Mouse (Mus musculus) cerebellum, adult 2 months (tissue): ENCODE measurements around the gene Vangl1. TPM values are rescaled to one million over a fixed set of nuclear protein-coding genes. Genes with fewer than 3 reads are reported as not detected.

ENCODE experiments used
- DNase-seq, 2 experiments: peaks; one replicate each; pipeline ENCODE4 v3.0.0; 2021
- H3K27ac ChIP-seq: fragments of 200-500 bp; 2 replicates; pipeline ENCODE4 v1.5.1; 2012; ENCODE audit warnings: low read length, control low read depth, inconsistent platforms; ENCODE audit not compliant: insufficient read depth
- H3K27me3 ChIP-seq: fragments of 200-500 bp; 2 replicates; pipeline ENCODE4 v1.6.1; 2012; ENCODE audit warnings: inconsistent platforms, mild to moderate bottlenecking, low read length, moderate library complexity; ENCODE audit not compliant: control insufficient read depth, insufficient read depth
- H3K4me1 ChIP-seq: fragments of 200-500 bp; 2 replicates; pipeline ENCODE4 v1.6.1; 2011; ENCODE audit warnings: low read length; ENCODE audit not compliant: control insufficient read depth, insufficient read depth
- H3K4me3 ChIP-seq: fragments of 200-500 bp; replicated peaks from 2 replicates; pipeline ENCODE3; 2011; ENCODE audit warnings: mild to moderate bottlenecking, low read depth, low read length, control low read depth; ENCODE audit not compliant: insufficient read depth
- CTCF ChIP-seq: fragments of 200-500 bp; IDR thresholded peaks from 2 replicates; pipeline ENCODE4 v1.5.1; 2011; ENCODE audit warnings: low read depth, mild to moderate bottlenecking, control low read depth, low read length, moderate library complexity, borderline replicate concordance; ENCODE audit not compliant: insufficient read depth
- POLR2A ChIP-seq: fragments of 200-500 bp; IDR thresholded peaks from 2 replicates; pipeline ENCODE4 v1.6.1; 2011; ENCODE audit warnings: low read length, control low read depth, borderline replicate concordance; ENCODE audit not compliant: insufficient read depth
- WGBS: fragments of 180-500 bp; shearing (Covaris S2); methylation state at CpG from one replicate; pipeline ENCODE4 v1.1.7; 2018; 5-methylcytosine and 5-hydroxymethylcytosine counted together
- polyA plus RNA-seq: library from polyadenylated mRNA; depleted of rRNA; stranded (reverse); fragments of >200 nt; gene quantifications from 2 replicates; pipeline ENCODE4 v1.2.3, GENCODE M21; 2012

The Vangl1 gene
- polyA plus RNA-seq, 1 experiment: 6.8 TPM

GRCm38 (mm10) chr3:102156737-102157136 lies 47.8 kb downstream of the Vangl1 start:
- H3K4me1 ChIP-seq: no peaks in the 10 kb centered on the region; the same call in 1 of the 2 replicates
- no peak overlapping the region for H3K4me3 ChIP-seq
- H3K27ac ChIP-seq: no peak overlapping the region
- 96% methylated on average over 7 of the region's 7 CpGs for WGBS
- no peak for DNase-seq
- H3K27me3 ChIP-seq: no peaks in the 10 kb centered on the region
- TF ChIP-seq CTCF: no peak
- no peak for TF ChIP-seq POLR2A

GRCm38 (mm10) chr3:102154107-102154506 lies 50.4 kb downstream of the Vangl1 start:
- Histone ChIP-seq H3K4me3 (no peak overlapping the region), H3K27ac (no peak overlapping the region), H3K27me3 (no peaks in the 10 kb centered on the region), H3K4me1 (no peaks in the 10 kb centered on the region; the same call in 1 of the 2 replicates)
- 81% methylated on average over 7 of the region's 7 CpGs for WGBS
- no peak for DNase-seq
- no peak for TF ChIP-seq CTCF
- no peak for TF ChIP-seq POLR2A

GRCm38 (mm10) chr3:102152872-102153271 lies 51.6 kb downstream of the Vangl1 start:
- Histone ChIP-seq H3K4me3 (no peak overlapping the region), H3K4me1 (no peaks in the 10 kb centered on the region; the same call in 1 of the 2 replicates), H3K27ac (no peak overlapping the region), H3K27me3 (no peaks in the 10 kb centered on the region)
- whole genome bisulfite sequencing: 45% methylated on average over 4 of the region's 4 CpGs
- no peak for DNase-seq
- TF ChIP-seq CTCF (no peak), POLR2A (no peak)

GRCm38 (mm10) chr3:102152471-102152870 lies 52.0 kb downstream of the Vangl1 start:
- no peak for TF ChIP-seq CTCF
- no peak for TF ChIP-seq POLR2A
- Histone ChIP-seq H3K27me3 (no peaks in the 10 kb centered on the region), H3K4me1 (no peaks in the 10 kb centered on the region; the same call in 1 of the 2 replicates), H3K27ac (no peak overlapping the region), H3K4me3 (no peak overlapping the region)
- 42% methylated on average over 4 of the region's 4 CpGs for WGBS
- DNase-seq: no peak

GRCm38 (mm10) chr3:102151850-102152249 lies 52.6 kb downstream of the Vangl1 start:
- no peaks in the 10 kb centered on the region for H3K27me3 ChIP-seq
- H3K4me1 ChIP-seq: no peaks in the 10 kb centered on the region; the same call in 1 of the 2 replicates
- DNase-seq: no peak
- TF ChIP-seq CTCF (no peak), POLR2A (no peak)
- H3K27ac ChIP-seq: no peak overlapping the region
- no peak overlapping the region for H3K4me3 ChIP-seq
- WGBS: 49% methylated on average over 4 of the region's 4 CpGs

GRCm38 (mm10) chr3:102149941-102150340 lies 54.6 kb downstream of the Vangl1 start:
- 71% methylated on average over 7 of the region's 7 CpGs for WGBS
- no peak overlapping the region for H3K27ac ChIP-seq
- no peaks in the 10 kb centered on the region for H3K27me3 ChIP-seq
- no peak overlapping the region for H3K4me3 ChIP-seq
- no peak for DNase-seq
- TF ChIP-seq CTCF (no peak), POLR2A (no peak)
- no peaks in the 10 kb centered on the region for H3K4me1 ChIP-seq

GRCm38 (mm10) chr3:102147189-102147588 lies 57.3 kb downstream of the Vangl1 start:
- Histone ChIP-seq H3K4me3 (no peak overlapping the region), H3K4me1 (no peaks in the 10 kb centered on the region), H3K27ac (no peak overlapping the region), H3K27me3 (no peaks in the 10 kb centered on the region)
- no peak for DNase-seq
- TF ChIP-seq POLR2A (no peak), CTCF (no peak)
- WGBS: 51% methylated on average over 4 of the region's 4 CpGs

GRCm38 (mm10) chr3:102146428-102146827 lies 58.1 kb downstream of the Vangl1 start:
- H3K4me1 ChIP-seq: no peaks in the 10 kb centered on the region
- WGBS: 87% methylated on average over 6 of the region's 6 CpGs
- H3K27me3 ChIP-seq: no peaks in the 10 kb centered on the region
- H3K27ac ChIP-seq: no peak overlapping the region
- TF ChIP-seq POLR2A (no peak), CTCF (no peak)
- H3K4me3 ChIP-seq: no peak overlapping the region
- no peak for DNase-seq
